Mouse (Mus musculus): ENCODE results near the gene Tnfrsf8. TPM values are rescaled to one million over a fixed set of nuclear protein-coding genes. Genes with fewer than 3 reads are reported as not detected.

The Tnfrsf8 gene
- total and polyA plus RNA-seq, 3 experiments = 12.7 to 31.0 (median 24.7) TPM

DNA sequence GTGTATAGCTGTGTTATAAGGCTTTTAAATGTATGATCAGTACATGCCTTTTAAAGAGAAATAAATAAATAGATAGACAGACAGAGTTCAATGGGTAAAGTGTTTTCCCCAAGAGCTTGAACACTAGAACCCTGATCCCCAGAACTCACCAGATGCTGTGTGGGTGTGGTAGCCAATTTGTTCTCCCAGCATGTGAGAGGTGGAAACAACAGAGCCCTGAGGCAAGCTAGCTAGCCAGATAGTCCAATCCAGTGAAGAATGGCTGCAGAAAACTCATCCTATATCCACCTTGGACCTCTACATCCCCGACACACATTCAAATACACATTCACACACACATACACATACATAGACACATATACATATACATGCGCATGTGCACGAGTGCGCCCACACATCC lies 63.4 kb downstream of the Tnfrsf8 start:
- peaks cover 45 to 86% of the 10 kb centered on the region in 2 experiments for H3K4me1 ChIP-seq (ENCODE audit: control insufficient read depth in 1 of 2, insufficient read depth in 2 of 2)
- H3K9ac ChIP-seq (ENCODE audit: insufficient read depth, low read depth) = no peak overlapping the region
- in situ Hi-C loops (cut with MboI; ENCODE audit: low pct_ligation_motif_present, low pct_unique_long_range_greater_than_20kb, low sequenced_read_pairs) = no loop called here
- no peak overlapping the region for H3K27ac ChIP-seq (ENCODE audit: insufficient read depth, low read depth)
- H3K4me2 ChIP-seq (ENCODE audit: insufficient read depth, low read depth, poor library complexity, severe bottlenecking) = no peak overlapping the region
- no peak for DNase-seq (ENCODE audit: extremely low read depth)
- no peak overlapping the region for H3K4me3 ChIP-seq (replicated peaks in 1 of 3; ENCODE audit: low read depth in 2 of 3, low read length in 2 of 3, poor library complexity in 1 of 3)
- TF ChIP-seq SMC3 (IDR thresholded peaks at IDR 0.05; ENCODE audit: low read depth, low read length) (no peak), POLR2A (IDR thresholded peaks at IDR 0.05; ENCODE audit: low read depth, low read length) (no peak), ZKSCAN1 (IDR thresholded peaks at IDR 0.05; ENCODE audit: borderline replicate concordance, low read depth, low read length) (no peak), CHD2 (IDR thresholded peaks at IDR 0.05; ENCODE audit: low read length) (no peak), UBTF (IDR thresholded peaks at IDR 0.05; ENCODE audit: low read depth, low read length) (no peak), USF2 (conservative IDR thresholded peaks at IDR 0.05; ENCODE audit: low read depth, low read length) (no peak), MEF2A (IDR thresholded peaks at IDR 0.05; ENCODE audit: borderline replicate concordance, low read depth, low read length) (no peak), HCFC1 (IDR thresholded peaks at IDR 0.05; ENCODE audit: low read depth, low read length) (no peak), TCF12 (IDR thresholded peaks at IDR 0.05; ENCODE audit: low read depth, low read length) (no peak), ZC3H11A (IDR thresholded peaks at IDR 0.05; ENCODE audit: low read depth, low read length) (no peak), BHLHE40 (IDR thresholded peaks at IDR 0.05; ENCODE audit: low read depth, low read length) (no peak), KAT2A (IDR thresholded peaks at IDR 0.05; ENCODE audit: insufficient replicate concordance, low read length) (no peak), ZMIZ1 (IDR thresholded peaks at IDR 0.05; ENCODE audit: low read depth, low read length) (no peak), PAX5 (IDR thresholded peaks at IDR 0.05; ENCODE audit: low read length) (no peak), JUND (conservative IDR thresholded peaks at IDR 0.05; ENCODE audit: low read depth, low read length) (no peak), CTCF (conservative IDR thresholded peaks at IDR 0.05 in 1 of 2, IDR thresholded peaks at IDR 0.05 in 1 of 2; ENCODE audit: low read depth in 2 of 2, low read length in 2 of 2) (no peak)
- H3K27me3 ChIP-seq (replicated peaks) = no peaks in the 10 kb centered on the region
- dilution Hi-C loops (cut with MboI; ENCODE audit: extremely low pct_ligation_motif_present, extremely low pct_unique_long_range_greater_than_20kb, low sequenced_read_pairs) = no loop called here
- no peaks in the 10 kb centered on the region for H3K36me3 ChIP-seq (replicated peaks in 1 of 2; ENCODE audit: control insufficient read depth in 1 of 2, insufficient read depth in 1 of 2, low read length in 1 of 2)
- no peaks in the 10 kb centered on the region for H3K9me3 ChIP-seq (replicated peaks; ENCODE audit: low read length)
- H3K79me2 ChIP-seq (replicated peaks; ENCODE audit: control insufficient read depth, extremely low read depth, insufficient read depth, poor library complexity, severe bottlenecking) = no peaks in the 10 kb centered on the region

DNA sequence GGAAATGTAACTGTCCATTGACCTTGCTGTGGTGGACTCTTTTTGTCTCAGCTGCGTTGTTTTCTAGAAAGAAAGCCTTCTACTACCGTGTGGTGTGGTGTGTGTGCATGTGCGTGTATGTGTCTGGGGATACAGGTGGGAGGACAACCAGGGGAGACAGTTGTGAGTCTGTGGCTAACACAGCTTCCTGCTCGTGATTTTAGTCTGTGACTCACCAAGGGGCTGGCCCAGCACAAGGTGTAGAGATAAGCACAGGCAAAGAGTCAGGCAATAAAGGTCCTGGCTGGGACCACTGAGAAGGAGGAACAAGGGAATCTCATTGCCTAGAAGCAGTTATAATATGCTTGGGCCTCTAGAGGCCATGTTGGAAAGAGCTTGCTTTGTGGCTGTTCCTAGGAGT lies 65.0 kb downstream of the Tnfrsf8 start:
- no peak overlapping the region for H3K27ac ChIP-seq (ENCODE audit: insufficient read depth, low read depth)
- H3K79me2 ChIP-seq (replicated peaks; ENCODE audit: control insufficient read depth, extremely low read depth, insufficient read depth, poor library complexity, severe bottlenecking) = peaks cover 5% of the 10 kb centered on the region
- no peak overlapping the region for H3K4me3 ChIP-seq (replicated peaks in 1 of 3; ENCODE audit: low read depth in 2 of 3, low read length in 2 of 3, poor library complexity in 1 of 3)
- no peak overlapping the region for H3K9ac ChIP-seq (ENCODE audit: insufficient read depth, low read depth)
- peaks cover 47 to 83% of the 10 kb centered on the region in 2 experiments for H3K4me1 ChIP-seq (ENCODE audit: control insufficient read depth in 1 of 2, insufficient read depth in 2 of 2)
- H3K4me2 ChIP-seq (ENCODE audit: insufficient read depth, low read depth, poor library complexity, severe bottlenecking) = 0 out of 2 replicates have a peak overlapping the region, but pooled peaks have one; percentile 16
- in situ Hi-C loops (cut with MboI; ENCODE audit: low pct_ligation_motif_present, low pct_unique_long_range_greater_than_20kb, low sequenced_read_pairs) = no loop called here
- no peaks in the 10 kb centered on the region for H3K36me3 ChIP-seq (replicated peaks in 1 of 2; ENCODE audit: control insufficient read depth in 1 of 2, insufficient read depth in 1 of 2, low read length in 1 of 2)
- H3K9me3 ChIP-seq (replicated peaks; ENCODE audit: low read length) = no peaks in the 10 kb centered on the region
- H3K27me3 ChIP-seq (replicated peaks) = no peaks in the 10 kb centered on the region
- dilution Hi-C loops (cut with MboI; ENCODE audit: extremely low pct_ligation_motif_present, extremely low pct_unique_long_range_greater_than_20kb, low sequenced_read_pairs) = no loop called here
- DNase-seq (ENCODE audit: extremely low read depth) = peak; percentile 54
- TF ChIP-seq USF1 (IDR thresholded peaks at IDR 0.05; ENCODE audit: low read depth, low read length) (no peak), CHD2 (IDR thresholded peaks at IDR 0.05; ENCODE audit: low read length) (no peak), MAFK (IDR thresholded peaks at IDR 0.05; ENCODE audit: insufficient replicate concordance, low read length) (no peak), ETS1 (conservative IDR thresholded peaks at IDR 0.05; ENCODE audit: low read depth, low read length) (peak; percentile 45; the same call in 1 of the 2 replicates), KAT2A (IDR thresholded peaks at IDR 0.05; ENCODE audit: insufficient replicate concordance, low read length) (no peak), POLR2A (IDR thresholded peaks at IDR 0.05; ENCODE audit: low read depth, low read length) (no peak), EP300 (IDR thresholded peaks at IDR 0.05; ENCODE audit: low read length) (no peak), RAD21 (IDR thresholded peaks at IDR 0.05; ENCODE audit: low read depth, low read length) (no peak), MYC (IDR thresholded peaks at IDR 0.05; ENCODE audit: low read depth, low read length) (no peak; the same call in 1 of the 2 replicates), USF2 (conservative IDR thresholded peaks at IDR 0.05; ENCODE audit: low read depth, low read length) (no peak), TCF12 (IDR thresholded peaks at IDR 0.05; ENCODE audit: low read depth, low read length) (peak; percentile 28; the same call in 1 of the 2 replicates), ZKSCAN1 (IDR thresholded peaks at IDR 0.05; ENCODE audit: borderline replicate concordance, low read depth, low read length) (no peak), RCOR1 (conservative IDR thresholded peaks at IDR 0.05; ENCODE audit: low read depth, low read length) (no peak), SIN3A (IDR thresholded peaks at IDR 0.05; ENCODE audit: low read length) (no peak), HCFC1 (IDR thresholded peaks at IDR 0.05; ENCODE audit: low read depth, low read length) (no peak), NRF1 (IDR thresholded peaks at IDR 0.05; ENCODE audit: low read depth, low read length) (no peak), TBP (conservative IDR thresholded peaks at IDR 0.05; ENCODE audit: low read depth, low read length) (no peak), MAX (IDR thresholded peaks at IDR 0.05; ENCODE audit: low read length) (no peak), CTCF (conservative IDR thresholded peaks at IDR 0.05 in 1 of 2, IDR thresholded peaks at IDR 0.05 in 1 of 2; ENCODE audit: low read depth in 2 of 2, low read length in 2 of 2) (no peak), POLR2AphosphoS2 (IDR thresholded peaks at IDR 0.05; ENCODE audit: low read depth, low read length) (no peak), PAX5 (IDR thresholded peaks at IDR 0.05; ENCODE audit: low read length) (no peak), ELF1 (IDR thresholded peaks at IDR 0.05; ENCODE audit: low read depth, low read length) (no peak), IRF4 (IDR thresholded peaks at IDR 0.05; ENCODE audit: low read depth, low read length) (peak; percentile 54; the same call in 1 of the 2 replicates), ZNF384 (IDR thresholded peaks at IDR 0.05; ENCODE audit: low read depth, low read length) (no peak), MEF2A (IDR thresholded peaks at IDR 0.05; ENCODE audit: borderline replicate concordance, low read depth, low read length) (no peak), GABPA (IDR thresholded peaks at IDR 0.05; ENCODE audit: insufficient replicate concordance, low read depth, low read length) (no peak)
